Mouse (Mus musculus) heart, postnatal 0 days (tissue): ENCODE data around the gene Nmnat3. TPM values are rescaled to one million over a fixed set of nuclear protein-coding genes. Genes with fewer than 3 reads are reported as not detected.

Experiments
- ATAC-seq: fragments of 200-750 bp; cut with Nextera tagmentation; 2 replicates; pipeline ENCODE4 v1.8.0; 2017; ENCODE audit warnings: low read depth, moderate number of reproducible peaks, moderate library complexity; ENCODE audit not compliant: insufficient read depth
- DNase-seq: peaks from one replicate; pipeline ENCODE4 v3.0.0-alpha.2; 2016; ENCODE audit warnings: low spot score
- H3K27ac ChIP-seq: fragments of 300-500 bp; sonication (generic); 2 replicates; pipeline ENCODE4 v1.5.1; 2014; ENCODE audit warnings: low read depth, mild to moderate bottlenecking
- H3K27me3 ChIP-seq: fragments of 300-500 bp; sonication (generic); 2 replicates; pipeline ENCODE4 v1.6.1; 2014; ENCODE audit warnings: low read length, mixed read lengths; ENCODE audit not compliant: control insufficient read depth, insufficient read depth
- H3K36me3 ChIP-seq: fragments of 300-500 bp; sonication (generic); replicated peaks from 2 replicates; pipeline ENCODE4 v1.6.1; 2014; ENCODE audit warnings: low read length, mixed read lengths; ENCODE audit not compliant: control insufficient read depth, insufficient read depth
- H3K4me1 ChIP-seq: fragments of 300-500 bp; sonication (generic); 2 replicates; pipeline ENCODE4 v1.6.1; 2014; ENCODE audit warnings: antibody characterized with exemption; ENCODE audit not compliant: control insufficient read depth, insufficient read depth
- H3K4me2 ChIP-seq: fragments of 300-500 bp; sonication (generic); 2 replicates; pipeline ENCODE4 v1.6.1; 2014; ENCODE audit warnings: low read depth, mild to moderate bottlenecking, low read length, moderate library complexity
- H3K4me3 ChIP-seq: fragments of 300-500 bp; sonication (generic); 2 replicates; pipeline ENCODE4 v1.5.1; 2014; ENCODE audit warnings: low read depth, low read length
- H3K9ac ChIP-seq: fragments of 300-500 bp; sonication (generic); replicated peaks from 2 replicates; pipeline ENCODE4 v1.6.1; 2014; ENCODE audit warnings: low read depth, low read length, mixed read lengths
- H3K9me3 ChIP-seq: fragments of 300-500 bp; sonication (generic); replicated peaks from 2 replicates; pipeline ENCODE4 v1.6.1; 2016; ENCODE audit warnings: low read length; ENCODE audit not compliant: control insufficient read depth
- CTCF ChIP-seq: IDR thresholded peaks from 2 replicates; pipeline ENCODE4 v1.5.1; 2016; ENCODE audit warnings: antibody characterized with exemption, control low read depth, low read depth
- EP300 ChIP-seq: IDR thresholded peaks from 2 replicates; pipeline ENCODE4 v1.6.1; 2016; ENCODE audit warnings: antibody characterized with exemption, low read depth
- WGBS: fragments of 180-500 bp; shearing (Covaris S2); extraction: QIAGEN DNeasy Blood & Tissue Kit; methylation state at CpG from one replicate; pipeline ENCODE4 v1.1.7; 2014; 5-methylcytosine and 5-hydroxymethylcytosine counted together
- polyA plus RNA-seq: library from polyadenylated mRNA; unstranded; fragments of >200 nt; fragmentation: Nextera tagmentation; extraction: Ambion mirVana; gene quantifications from 2 replicates; pipeline ENCODE4 v1.2.1, GENCODE M21; 2015
- total RNA-seq: library from RNA; depleted of rRNA; stranded (reverse); fragments of >200 nt; gene quantifications from 2 replicates; pipeline ENCODE4 v1.2.3, GENCODE M21; 2014; ENCODE audit warnings: low replicate concordance

The Nmnat3 gene
- total and polyA plus RNA-seq, 2 experiments from 2014 or later = 9.0 to 15.1 TPM

DNA sequence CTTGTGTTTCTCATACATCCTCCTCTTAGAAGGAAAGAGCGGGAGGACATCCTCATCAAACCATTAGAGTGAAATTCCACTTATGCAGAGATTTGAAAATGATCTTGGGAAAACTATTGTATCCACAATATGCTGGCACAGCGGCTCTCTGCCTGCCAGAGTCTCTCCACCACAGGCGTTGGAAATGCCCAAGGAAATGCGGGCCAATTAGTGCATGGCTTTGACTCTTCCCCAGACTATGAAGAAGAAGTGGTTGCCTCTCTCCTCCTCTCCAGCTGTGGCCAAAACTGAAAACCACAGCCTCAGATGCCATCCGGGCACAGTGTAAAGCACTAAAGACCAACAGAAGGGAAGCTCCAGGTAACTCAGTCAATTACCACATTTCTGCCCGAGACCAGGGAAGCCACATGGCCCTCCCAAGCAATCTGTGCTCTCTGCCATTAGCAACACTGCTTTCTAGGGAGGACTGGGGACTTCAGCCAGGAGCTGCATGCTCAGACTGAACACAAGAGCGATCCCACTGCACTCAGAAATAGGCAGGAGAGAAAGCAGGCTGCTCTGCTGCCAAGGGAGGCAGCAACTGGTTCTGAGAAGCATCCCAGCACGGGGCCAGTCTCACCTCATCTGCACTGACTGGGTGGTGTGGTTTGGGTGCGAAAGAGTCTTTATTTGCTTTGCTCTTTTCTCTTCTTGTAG, 1.5 kb upstream of the Nmnat3 start:
- TF ChIP-seq EP300 (no peak), CTCF (no peak)
- Histone ChIP-seq H3K9ac (no peak overlapping the region), H3K36me3 (no peaks in the 10 kb centered on the region), H3K9me3 (no peaks in the 10 kb centered on the region), H3K27ac (no peak overlapping the region), H3K4me2 (no peak overlapping the region), H3K4me1 (no peaks in the 10 kb centered on the region), H3K27me3 (no peaks in the 10 kb centered on the region), H3K4me3 (no peak overlapping the region)
- 62% methylated on average over 9 of the region's 9 CpGs for WGBS
- ATAC-seq (no peak), DNase-seq (no peak)

DNA sequence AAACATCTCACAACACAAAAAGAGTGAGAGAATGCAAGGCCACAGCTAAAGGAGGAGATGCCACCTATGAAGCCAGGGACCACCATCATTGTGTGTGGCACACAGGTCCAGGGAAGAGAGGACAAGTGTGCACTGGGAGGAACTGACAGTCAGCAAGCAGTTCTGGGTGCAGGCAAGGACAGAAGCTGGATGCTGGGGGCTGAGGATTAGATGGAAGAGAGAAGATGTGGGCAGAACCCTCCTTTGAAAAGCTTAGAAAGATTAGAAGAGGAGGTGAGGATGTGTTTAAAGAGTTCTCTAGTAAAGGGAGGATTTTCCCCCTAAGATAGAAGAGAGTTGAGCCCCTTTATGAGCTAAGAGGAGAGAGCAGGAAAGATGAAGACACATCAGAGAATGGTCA, 2.4 kb downstream of the Nmnat3 start:
- no peak overlapping the region for H3K9ac ChIP-seq
- no peaks in the 10 kb centered on the region for H3K27me3 ChIP-seq
- no peak overlapping the region for H3K4me2 ChIP-seq
- H3K4me3 ChIP-seq = no peak overlapping the region
- TF ChIP-seq CTCF = no peak
- no peak for TF ChIP-seq EP300
- no peak overlapping the region for H3K27ac ChIP-seq
- no peak for ATAC-seq
- H3K4me1 ChIP-seq = no peaks in the 10 kb centered on the region
- H3K36me3 ChIP-seq = no peaks in the 10 kb centered on the region
- DNase-seq = no peak
- no peaks in the 10 kb centered on the region for H3K9me3 ChIP-seq

DNA sequence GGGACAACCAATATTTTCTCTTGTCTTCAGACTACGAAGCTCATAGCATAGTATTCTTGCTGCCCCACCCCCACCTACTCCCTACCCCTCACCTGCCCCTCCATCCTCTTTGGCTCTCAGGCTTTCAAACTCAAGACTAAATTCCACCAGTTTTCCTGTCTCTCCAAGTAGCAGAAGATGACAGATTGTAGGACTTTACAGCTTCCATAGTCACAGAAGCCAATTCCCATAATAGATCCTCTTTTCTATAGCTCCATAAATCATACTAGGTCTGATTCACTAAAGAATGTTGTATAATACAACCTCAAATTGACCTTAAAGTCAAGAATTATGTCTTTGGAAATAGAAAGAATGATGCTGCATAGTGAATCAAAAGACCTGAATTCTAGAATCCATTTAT, 3.4 kb downstream of the Nmnat3 start:
- H3K4me2 ChIP-seq = no peak overlapping the region
- H3K9ac ChIP-seq = no peak overlapping the region
- no peak overlapping the region for H3K27ac ChIP-seq
- H3K27me3 ChIP-seq = no peaks in the 10 kb centered on the region
- no peaks in the 10 kb centered on the region for H3K36me3 ChIP-seq
- no peak for ATAC-seq
- H3K9me3 ChIP-seq = no peaks in the 10 kb centered on the region
- TF ChIP-seq EP300 = no peak
- TF ChIP-seq CTCF = no peak
- no peaks in the 10 kb centered on the region for H3K4me1 ChIP-seq
- H3K4me3 ChIP-seq = no peak overlapping the region
- DNase-seq = no peak
- 84% methylated on average over 1 of the region's 1 CpGs for WGBS

DNA sequence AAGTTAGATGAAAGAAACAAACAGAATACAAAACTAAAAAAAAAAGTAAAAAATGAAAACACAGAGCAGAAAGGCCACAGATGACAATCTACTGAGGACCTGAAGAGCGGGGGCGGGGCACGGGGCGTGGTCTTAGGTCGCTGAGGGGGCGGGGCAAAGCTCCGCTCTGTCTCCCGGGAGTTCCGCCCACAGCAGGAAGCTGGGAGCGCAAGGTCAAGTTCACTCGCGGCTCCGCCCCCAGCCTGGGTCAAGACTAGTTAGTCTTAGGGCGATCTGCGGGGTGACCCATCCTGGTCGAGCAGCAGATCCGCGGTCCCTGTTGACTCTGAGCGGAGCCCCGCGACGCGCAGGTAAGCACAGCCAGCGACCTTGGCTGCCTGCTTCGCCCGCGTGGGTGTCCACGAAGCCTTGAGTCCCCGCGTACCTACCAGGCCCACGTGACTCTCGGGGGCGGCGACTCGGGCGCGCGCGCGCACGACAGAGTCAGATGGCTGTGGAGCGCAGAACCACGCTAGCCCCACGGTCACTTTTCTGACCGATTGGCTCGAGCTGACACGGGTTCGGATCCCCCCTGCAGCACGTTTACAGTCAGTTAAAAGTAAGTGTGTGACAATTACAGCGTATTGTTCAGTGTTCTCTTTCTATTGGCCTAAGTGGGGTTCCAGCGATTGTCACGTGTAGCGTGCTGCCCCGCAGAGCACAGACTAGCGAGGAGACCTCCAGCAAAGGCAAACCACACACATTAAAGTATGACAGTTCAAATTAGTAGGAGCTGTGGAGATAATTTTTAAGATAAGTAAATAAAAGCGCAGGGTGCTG, 9.4 kb downstream of the Nmnat3 start:
- peaks cover 11% of the 10 kb centered on the region for H3K4me1 ChIP-seq
- H3K27ac ChIP-seq = peak overlapping the region; percentile 67
- no peaks in the 10 kb centered on the region for H3K27me3 ChIP-seq
- TF ChIP-seq CTCF (no peak), EP300 (peak; percentile 47; the same call in 1 of the 2 replicates)
- H3K36me3 ChIP-seq = no peaks in the 10 kb centered on the region
- H3K9ac ChIP-seq = peak overlapping the region; percentile 41
- ATAC-seq = peak; percentile 94
- H3K4me2 ChIP-seq = peak overlapping the region; percentile 80
- H3K9me3 ChIP-seq = no peaks in the 10 kb centered on the region
- peak overlapping the region; percentile 47 for H3K4me3 ChIP-seq
- peak; percentile 86 for DNase-seq
- under 1% methylated on average over 56 of the region's 56 CpGs for WGBS

DNA sequence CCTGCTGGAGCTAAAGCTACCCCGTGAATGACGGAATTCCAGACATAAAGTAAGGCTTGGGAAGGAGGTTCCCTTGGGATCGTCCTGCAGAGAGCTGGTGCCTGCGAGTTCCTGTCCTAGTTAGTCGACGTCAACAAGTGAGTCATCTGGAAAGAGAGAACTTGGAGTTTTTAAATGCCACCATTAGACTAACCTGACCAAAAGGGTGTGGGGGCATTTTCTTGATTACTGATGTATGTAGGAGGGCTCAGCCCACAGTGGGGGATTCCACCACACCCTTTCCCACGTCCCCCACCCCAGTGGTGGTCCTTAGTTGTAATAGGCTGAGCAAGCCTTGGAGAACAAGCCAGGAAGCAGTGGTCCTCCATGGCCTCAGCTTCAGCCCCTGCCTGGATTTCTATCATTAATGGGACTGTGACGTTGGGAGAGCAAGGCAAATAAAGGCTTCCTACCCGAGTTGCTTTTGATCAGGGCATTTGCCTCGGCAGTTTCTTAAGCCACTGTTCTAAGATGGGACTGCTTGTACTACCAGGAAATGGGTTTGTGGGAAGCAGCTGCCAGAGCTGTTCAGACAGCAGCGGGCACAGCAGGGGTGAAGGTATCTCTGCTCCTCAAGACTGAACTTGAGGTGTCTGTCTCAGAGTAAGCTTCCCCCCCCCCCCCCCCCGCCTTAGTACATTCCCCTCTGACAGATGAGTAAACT, 10.2 kb downstream of the Nmnat3 start:
- peaks cover 11% of the 10 kb centered on the region for H3K4me1 ChIP-seq
- TF ChIP-seq EP300 (no peak), CTCF (no peak)
- H3K9ac ChIP-seq = peak overlapping the region; percentile 41
- peak overlapping the region; percentile 47 for H3K4me3 ChIP-seq
- ATAC-seq (peak; percentile 20; the same call in 1 of the 2 replicates), DNase-seq (peak; percentile 49)
- no peaks in the 10 kb centered on the region for H3K9me3 ChIP-seq
- 17% methylated on average over 12 of the region's 12 CpGs for whole genome bisulfite sequencing
- H3K36me3 ChIP-seq = no peaks in the 10 kb centered on the region
- H3K4me2 ChIP-seq = peak overlapping the region; percentile 80
- no peaks in the 10 kb centered on the region for H3K27me3 ChIP-seq
- H3K27ac ChIP-seq = peak overlapping the region; percentile 67; the same call in 1 of the 2 replicates
